Mouse (Mus musculus) forebrain, embryonic 12.5 days (tissue): ENCODE measurements around the gene Ackr4. TPM values are rescaled to one million over a fixed set of nuclear protein-coding genes. Genes with fewer than 3 reads are reported as not detected.

Experiments
- ATAC-seq: fragments of 200-750 bp; cut with Nextera tagmentation; 2 replicates; pipeline ENCODE4 v1.8.0; 2017; ENCODE audit warnings: moderate TSS enrichment; ENCODE audit not compliant: low FRiP score
- H3K27ac ChIP-seq: fragments of 300-500 bp; sonication (generic); 2 replicates; pipeline ENCODE4 v1.5.1; 2016; ENCODE audit warnings: mild to moderate bottlenecking
- H3K27me3 ChIP-seq: fragments of 300-500 bp; sonication (generic); 2 replicates; pipeline ENCODE4 v1.6.1; 2016; ENCODE audit warnings: mild to moderate bottlenecking
- H3K36me3 ChIP-seq: fragments of 300-500 bp; sonication (generic); replicated peaks from 2 replicates; pipeline ENCODE4 v1.6.1; 2016; ENCODE audit warnings: mild to moderate bottlenecking
- H3K4me1 ChIP-seq: fragments of 300-500 bp; sonication (generic); 2 replicates; pipeline ENCODE4 v1.6.1; 2016
- H3K4me2 ChIP-seq: fragments of 300-500 bp; sonication (generic); 2 replicates; pipeline ENCODE4 v1.6.1; 2016; ENCODE audit warnings: mild to moderate bottlenecking, moderate library complexity
- H3K4me3 ChIP-seq: fragments of 300-500 bp; sonication (generic); replicated peaks from 2 replicates; pipeline ENCODE4 v1.5.1; 2016; ENCODE audit warnings: mild to moderate bottlenecking
- H3K9ac ChIP-seq: fragments of 300-500 bp; sonication (generic); 2 replicates; pipeline ENCODE4 v1.6.1; 2016; ENCODE audit warnings: mild to moderate bottlenecking
- H3K9me3 ChIP-seq: fragments of 300-500 bp; sonication (generic); 2 replicates; pipeline ENCODE4 v1.6.1; 2016
- WGBS: fragments of 180-500 bp; shearing (Covaris S2); methylation state at CpG from one replicate; pipeline ENCODE4 v1.1.7; 2016; 5-methylcytosine and 5-hydroxymethylcytosine counted together
- polyA plus RNA-seq: library from polyadenylated mRNA; unstranded; fragments of >200 nt; fragmentation: Nextera tagmentation; extraction: Ambion mirVana; gene quantifications from 2 replicates; pipeline ENCODE4 v1.2.1, GENCODE M21; 2016

Ackr4 gene
- polyA plus RNA-seq, 1 experiment from 2014 or later = 0.63 TPM

- Histone ChIP-seq H3K4me1 (no peaks in the 10 kb centered on the region), H3K9ac (no peak overlapping the region), H3K27me3 (no peaks in the 10 kb centered on the region), H3K4me2 (no peak overlapping the region), H3K4me3 (no peak overlapping the region), H3K36me3 (peaks cover 9% of the 10 kb centered on the region), H3K27ac (no peak overlapping the region), H3K9me3 (no peaks in the 10 kb centered on the region)
- ATAC-seq = no peak
- 76% methylated on average over 6 of the region's 6 CpGs for WGBS
Observed at GRCm38 (mm10) chr9:104034718-104035117, 92.0 kb downstream of the Ackr4 start.

DNA sequence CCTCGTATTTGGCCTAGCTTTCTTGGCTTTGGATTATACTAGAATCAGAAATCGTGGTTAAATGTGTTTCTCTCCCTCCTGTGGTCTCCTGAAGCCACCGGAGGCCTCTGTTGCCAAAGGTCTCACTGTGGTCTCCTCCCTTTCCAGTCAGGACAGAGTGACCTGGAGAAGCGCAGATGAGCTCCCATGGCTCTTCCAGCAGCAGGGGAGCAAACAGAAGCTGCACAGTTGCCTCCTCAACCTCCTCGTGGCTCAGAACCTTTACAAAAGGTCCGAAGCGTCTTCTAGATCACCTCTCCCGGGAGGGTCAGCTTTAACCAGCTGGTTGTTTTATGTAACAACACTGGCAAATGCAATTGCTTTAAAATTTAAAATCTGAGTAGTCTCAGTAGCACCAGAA, 92.5 kb downstream of the Ackr4 start:
- 87% methylated on average over 8 of the region's 8 CpGs for WGBS
- H3K36me3 ChIP-seq = peaks cover 7% of the 10 kb centered on the region
- H3K4me3 ChIP-seq = no peak overlapping the region
- H3K27ac ChIP-seq = no peak overlapping the region
- H3K27me3 ChIP-seq = no peaks in the 10 kb centered on the region
- no peak overlapping the region for H3K9ac ChIP-seq
- no peaks in the 10 kb centered on the region for H3K4me1 ChIP-seq
- no peaks in the 10 kb centered on the region for H3K9me3 ChIP-seq
- H3K4me2 ChIP-seq = no peak overlapping the region
- ATAC-seq = no peak

Other genes with a start within 250 kb of the Ackr4 start
- gene Nphp3, start 124.4 kb downstream of the Ackr4 start, polyA plus RNA-seq = 6.2 and 6.6 TPM in 2 replicates
- not detected in 2 replicates for gene Gm28305, start 86.3 kb downstream of the Ackr4 start, polyA plus RNA-seq
- 61.3 and 62.6 TPM in 2 replicates for gene Uba5, start 63.8 kb downstream of the Ackr4 start, polyA plus RNA-seq
- gene Acad11, start 63.6 kb downstream of the Ackr4 start, polyA plus RNA-seq = 7.4 and 7.6 TPM in 2 replicates
- gene Dnajc13, start 136.0 kb upstream of the Ackr4 start, polyA plus RNA-seq = 21.7 and 26.7 TPM in 2 replicates
- gene Acpp, start 210.8 kb upstream of the Ackr4 start, polyA plus RNA-seq = 0.09 and 0.47 TPM in 2 replicates